Mouse (Mus musculus) granulocyte monocyte progenitor cell, adult 5-6 weeks (primary cell): ENCODE data around the gene Zfp108. TPM values are rescaled to one million over a fixed set of nuclear protein-coding genes. Genes with fewer than 3 reads are reported as not detected.
A peak's percentile ranks its signal among the peaks of the same experiment; 100 is the strongest.

ENCODE experiments used
- ATAC-seq: replicated peaks from 2 replicates; pipeline ENCODE4 v1.8.0; 2016; ENCODE audit warnings: mild to moderate bottlenecking, moderate TSS enrichment, inconsistent platforms; ENCODE audit not compliant: poor library complexity, severe bottlenecking
- total RNA-seq, 2 experiments: library from RNA; stranded (forward) in 1 of 2; stranded (reverse) in 1 of 2; fragments of 200-712, 200-1000 nt in 1 of 2; fragments of >200 nt in 1 of 2; fragmentation: Nextera tagmentation in 1 of 2; gene quantifications; 2 replicates each; pipeline ENCODE4 v1.2.3; 2014 to 2017

Zfp108 gene
- total RNA-seq, 2 experiments from 2014 or later = 2.6 to 3.1 TPM

GRCm38 (mm10) chr7:24280031-24280857 lies 25.6 kb downstream of the Zfp108 start:
- ATAC-seq = no peak

- ATAC-seq = no peak
Observed at GRCm38 (mm10) chr7:24280858-24281145, 26.2 kb downstream of the Zfp108 start.

- peak; percentile 42 for ATAC-seq
Observed at GRCm38 (mm10) chr7:24286090-24286489, 31.5 kb downstream of the Zfp108 start.

- no peak for ATAC-seq
Observed at GRCm38 (mm10) chr7:24286916-24287315, 32.3 kb downstream of the Zfp108 start.

GRCm38 (mm10) chr7:24287670-24288069 lies 33.1 kb downstream of the Zfp108 start:
- ATAC-seq = no peak

GRCm38 (mm10) chr7:24288512-24288911 lies 33.9 kb downstream of the Zfp108 start:
- no peak for ATAC-seq

- ATAC-seq = no peak
Observed at GRCm38 (mm10) chr7:24290106-24290693, 35.6 kb downstream of the Zfp108 start.

- ATAC-seq = no peak
Observed at GRCm38 (mm10) chr7:24291387-24292090, 36.9 kb downstream of the Zfp108 start.

- ATAC-seq = no peak
Observed at GRCm38 (mm10) chr7:24293061-24293851, 38.7 kb downstream of the Zfp108 start.

- no peak for ATAC-seq
Observed at GRCm38 (mm10) chr7:24294763-24295162, 40.2 kb downstream of the Zfp108 start.

GRCm38 (mm10) chr7:24295376-24295775 lies 40.8 kb downstream of the Zfp108 start:
- ATAC-seq = no peak

- ATAC-seq = no peak
Observed at GRCm38 (mm10) chr7:24296386-24296785, 41.8 kb downstream of the Zfp108 start.

- ATAC-seq = no peak
Observed at GRCm38 (mm10) chr7:24297361-24298095, 42.9 kb downstream of the Zfp108 start.

- no peak for ATAC-seq
Observed at GRCm38 (mm10) chr7:24298635-24298972, 44.0 kb downstream of the Zfp108 start.

GRCm38 (mm10) chr7:24298973-24299708 lies 44.5 kb downstream of the Zfp108 start:
- ATAC-seq = peak; percentile 89

GRCm38 (mm10) chr7:24299823-24300481 lies 45.4 kb downstream of the Zfp108 start:
- ATAC-seq = peak; percentile 36; the same call in 1 of the 2 replicates

GRCm38 (mm10) chr7:24300771-24301282 lies 46.2 kb downstream of the Zfp108 start, which contains the start of gene Zfp61:
Gene Zfp61, minus strand, starts transcription at chr7:24301232.
- peak; percentile 73 for ATAC-seq
